Mouse (Mus musculus) liver, embryonic 18 days (tissue): ENCODE results near the gene Tmem213. TPM values are rescaled to one million over a fixed set of nuclear protein-coding genes. Genes with fewer than 3 reads are reported as not detected.

Experiments
- polyA plus RNA-seq: library from polyadenylated mRNA; depleted of rRNA; stranded (reverse); fragments of >200 nt; gene quantifications from 2 replicates; pipeline ENCODE4 v1.2.3, GENCODE M21; 2012; rRNA removed

Tmem213 gene
- polyA plus RNA-seq: not detected in 2 replicates

DNA sequence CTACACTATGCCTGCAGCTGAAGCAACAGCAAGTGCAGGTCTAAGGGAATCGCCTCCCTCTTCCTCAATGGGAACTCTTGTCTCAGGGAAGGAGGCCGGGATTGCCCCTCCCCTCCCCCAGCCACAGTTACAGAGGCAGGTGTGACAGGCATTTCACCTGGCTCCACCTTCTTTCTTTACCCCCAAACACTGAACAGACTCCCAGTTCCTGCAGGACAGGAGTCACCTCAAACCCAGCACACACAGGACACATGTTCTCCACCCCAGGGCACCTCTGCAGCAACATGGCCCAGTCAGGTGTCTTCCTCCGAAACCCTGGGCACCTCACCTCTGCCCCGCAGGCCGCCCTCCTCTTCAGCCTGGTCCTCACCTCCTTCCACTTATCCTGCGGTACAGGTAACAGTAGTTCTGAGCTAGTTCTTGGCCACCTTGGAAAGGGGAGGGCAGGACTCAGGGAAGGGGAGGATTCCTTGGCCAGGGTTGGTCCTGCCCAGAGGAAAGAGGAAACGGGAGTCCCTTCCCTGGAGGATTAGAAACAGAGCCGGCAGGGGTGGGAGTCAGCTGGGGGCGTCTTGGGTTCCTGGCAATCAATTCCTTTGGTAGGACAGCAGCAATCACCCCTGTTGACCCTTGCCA lies at the start of gene Tmem213:
Gene Tmem213 (plus strand): TSS at position 96 of the 636 bp plus-strand sequence.

DNA sequence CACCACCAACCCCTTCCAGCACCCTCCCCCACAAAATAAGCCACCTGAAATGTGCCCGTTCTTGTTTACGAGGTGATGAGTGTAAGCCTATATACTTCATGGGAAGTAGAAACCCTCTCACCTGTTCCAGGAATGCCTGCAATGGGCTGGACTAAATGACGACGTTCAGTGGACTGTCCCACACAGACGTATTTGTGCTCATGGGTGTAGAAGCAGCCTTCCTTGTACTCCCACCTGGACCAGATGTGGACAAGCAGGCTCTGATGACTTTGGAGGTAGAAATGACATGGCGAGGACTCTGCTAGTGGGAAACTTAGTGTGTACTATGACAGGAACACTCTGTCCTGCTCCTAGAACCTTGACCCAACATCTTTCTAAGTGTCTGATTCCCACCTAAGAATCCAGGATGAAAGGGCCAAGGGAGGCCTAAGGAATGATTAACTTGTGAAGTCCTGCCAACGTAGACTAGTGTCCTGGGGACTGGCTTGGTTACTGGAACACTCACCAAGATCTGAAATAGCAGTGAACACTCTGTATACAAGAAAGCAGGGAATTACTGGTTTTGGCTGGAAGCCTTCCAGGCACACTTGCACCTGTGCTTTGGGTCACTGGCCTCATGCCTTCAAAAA lies 15.3 kb downstream of the Tmem213 start, which contains the start of gene Atp6v0a4:
Gene Atp6v0a4 (minus strand): TSS at position 380 of the 629 bp plus-strand sequence.

Other genes starting within 250 kb of the Tmem213 start
- 7.9 and 9.0 TPM in 2 replicates for gene Trim24, start 238.4 kb upstream of the Tmem213 start, polyA plus RNA-seq
- 0.05 TPM in 2 replicates for gene Svopl, start 62.3 kb upstream of the Tmem213 start, polyA plus RNA-seq
- gene Atp6v0a4, start 15.3 kb downstream of the Tmem213 start, polyA plus RNA-seq: 0.30 and 0.31 TPM in 2 replicates
- 0.20 and 0.22 TPM in 2 replicates for gene D630045J12Rik, start 144.8 kb downstream of the Tmem213 start, polyA plus RNA-seq
- gene Zc3hav1l, start 190.0 kb downstream of the Tmem213 start, polyA plus RNA-seq: 2.3 and 2.7 TPM in 2 replicates
- gene Zc3hav1, start 245.3 kb downstream of the Tmem213 start, polyA plus RNA-seq: 18.5 and 20.3 TPM in 2 replicates